Comparison of ENCODE assay signal across 9 mouse cellular contexts in the genomic region with DNA sequence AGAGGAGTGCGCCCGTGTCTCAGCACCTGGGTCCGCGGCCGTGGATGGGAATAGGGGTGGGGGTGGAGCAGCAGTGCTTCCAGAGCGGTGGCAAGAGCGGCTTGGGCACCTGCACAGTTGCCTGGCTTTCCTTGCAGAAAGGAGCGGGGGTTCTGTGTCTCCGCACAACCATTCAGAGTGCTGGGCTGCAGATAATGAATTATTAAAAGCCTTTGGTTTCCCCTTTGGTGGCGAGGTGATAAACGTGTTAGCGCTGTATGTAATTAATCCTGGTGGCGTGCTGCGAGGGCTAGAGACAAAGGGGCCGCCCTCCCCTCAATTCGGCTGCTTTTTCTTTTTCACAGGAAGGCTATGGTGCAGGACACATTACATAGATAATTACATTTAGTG. TPM values are rescaled to one million over a fixed set of nuclear protein-coding genes. Genes with fewer than 3 reads are reported as not detected.
A peak's percentile ranks its signal among the peaks of the same experiment; 100 is the strongest.
DNase-seq lines count a peak whose midpoint lies in the region; ATAC-seq and TF ChIP-seq lines count a peak whose summit lies in the region.
"Had no signal": no experiment of that assay in that cellular context is flagged by ENCODE, and none has a peak within 500 bp of the region (broad histone marks: within the 10 kb centered on the region; RNA-seq: fewer than 3 reads in every experiment).

No protein-coding gene starts in this region.

- TF ChIP-seq CTCF in layer of hippocampus, adult 2 months (conservative IDR thresholded peaks at IDR 0.05), result no peak
- no peak for TF ChIP-seq CTCF in hindbrain, postnatal 0 days (IDR thresholded peaks at IDR 0.05; ENCODE audit: low read depth)
- TF ChIP-seq CTCF in midbrain, postnatal 0 days (IDR thresholded peaks at IDR 0.05), result no peak

- peak overlapping the region; percentile 79 for H3K4me2 ChIP-seq in hindbrain, postnatal 0 days (ENCODE audit: low read depth, low read length)
- peak overlapping the region; percentile 55 for H3K4me2 ChIP-seq in midbrain, postnatal 0 days (ENCODE audit: low read depth, low read length, poor library complexity, severe bottlenecking)

- ATAC-seq in hindbrain, postnatal 0 days, result peak; percentile 32
- ATAC-seq in midbrain, postnatal 0 days (ENCODE audit: low FRiP score), result peak; percentile 63

- H3K27me3 ChIP-seq in embryonic facial prominence, embryonic 10.5 days (replicated peaks; ENCODE audit: low read depth, poor library complexity, severe bottlenecking), result peaks cover 68% of the 10 kb centered on the region
- no peaks in the 10 kb centered on the region for H3K27me3 ChIP-seq in hindbrain, postnatal 0 days (ENCODE audit: insufficient read depth, low read length)
- no peaks in the 10 kb centered on the region for H3K27me3 ChIP-seq in midbrain, postnatal 0 days (ENCODE audit: insufficient read depth, low read length)

- peak overlapping the region; percentile 87 for H3K4me3 ChIP-seq in layer of hippocampus, adult 2 months
- peak overlapping the region; percentile 62 for H3K4me3 ChIP-seq in embryonic facial prominence, embryonic 10.5 days
- peak overlapping the region; percentile 60 for H3K4me3 ChIP-seq in hindbrain, postnatal 0 days (ENCODE audit: low read length)
- peak overlapping the region; percentile 77 for H3K4me3 ChIP-seq in midbrain, postnatal 0 days (ENCODE audit: low read depth, low read length)

- peak overlapping the region; percentile 73 for H3K9ac ChIP-seq in hindbrain, postnatal 0 days (replicated peaks; ENCODE audit: low read length)
- H3K9ac ChIP-seq in midbrain, postnatal 0 days (replicated peaks; ENCODE audit: low read length, poor library complexity, severe bottlenecking), result peak overlapping the region; percentile 83

- no peaks in the 10 kb centered on the region for H3K36me3 ChIP-seq in embryonic facial prominence, embryonic 10.5 days (replicated peaks)
- H3K36me3 ChIP-seq in hindbrain, postnatal 0 days (ENCODE audit: insufficient read depth, low read length), result no peaks in the 10 kb centered on the region
- H3K36me3 ChIP-seq in midbrain, postnatal 0 days (ENCODE audit: insufficient read depth, low read length), result no peaks in the 10 kb centered on the region

- no peak for DNase-seq in layer of hippocampus, adult 2 months (ENCODE audit: low spot score in 2 of 2)
- no peak for DNase-seq in layer of hippocampus, adult 11-12 months (ENCODE audit: low spot score)
- DNase-seq in embryonic facial prominence, embryonic 10.5 days (ENCODE audit: low spot score), result no peak
- DNase-seq in hindbrain, postnatal 0 days (ENCODE audit: low spot score), result peak; percentile 70
- peak; percentile 71 for DNase-seq in midbrain, postnatal 0 days (ENCODE audit: low spot score)
- DNase-seq in adrenal gland, postnatal 4 days (ENCODE audit: low spot score in 2 of 2), result no peak
- DNase-seq in spleen, adult 18-20 months, result no peak
- no peak for DNase-seq in urinary bladder, postnatal 14 days (ENCODE audit: low spot score)

- peak overlapping the region; percentile 92 for H3K27ac ChIP-seq in layer of hippocampus, adult 2 months
- H3K27ac ChIP-seq in embryonic facial prominence, embryonic 10.5 days (replicated peaks), result peak overlapping the region; percentile 79
- H3K27ac ChIP-seq in hindbrain, postnatal 0 days, result peak overlapping the region; percentile 94
- peak overlapping the region; percentile 95 for H3K27ac ChIP-seq in midbrain, postnatal 0 days (ENCODE audit: low read depth, low read length)
- H3K27ac ChIP-seq: macrophage had no signal

- 1% methylated on average over 16 of the region's 16 CpGs for WGBS in embryonic facial prominence, embryonic 10.5 days
- under 1% methylated on average over 16 of the region's 16 CpGs for WGBS in hindbrain, postnatal 0 days
- WGBS in midbrain, postnatal 0 days, result 2% methylated on average over 16 of the region's 16 CpGs

- H3K4me1 ChIP-seq in embryonic facial prominence, embryonic 10.5 days, result peaks cover 40% of the 10 kb centered on the region
- peaks cover 12% of the 10 kb centered on the region; the same call in 1 of the 2 replicates for H3K4me1 ChIP-seq in hindbrain, postnatal 0 days (ENCODE audit: insufficient read depth, low read length)
- H3K4me1 ChIP-seq in midbrain, postnatal 0 days (ENCODE audit: insufficient read depth, low read length), result peaks cover 3% of the 10 kb centered on the region; the same call in 1 of the 2 replicates

- no peaks in the 10 kb centered on the region for H3K9me3 ChIP-seq in embryonic facial prominence, embryonic 10.5 days
- no peaks in the 10 kb centered on the region for H3K9me3 ChIP-seq in hindbrain, postnatal 0 days (ENCODE audit: low read length)
- H3K9me3 ChIP-seq in midbrain, postnatal 0 days (ENCODE audit: low read length), result no peaks in the 10 kb centered on the region

RNA-seq across cellular contexts. Expression of gene Plekha6, which starts 18.7 kb away (rescaled TPM):
- 10 to 100 TPM; 47.6 to 55.0 TPM for total RNA-seq in layer of hippocampus, adult 2 months (2021)
- 3.4 and 3.7 TPM in 2 replicates for polyA plus RNA-seq in embryonic facial prominence, embryonic 10.5 days (2016; fragmentation: Nextera tagmentation; extraction: Ambion mirVana)
- 41.0 and 44.1 TPM in 2 replicates for total RNA-seq in hindbrain, postnatal 0 days (2014; rRNA removed)
- polyA plus RNA-seq in hindbrain, postnatal 0 days (2015; fragmentation: Nextera tagmentation; extraction: Ambion mirVana), result 9.7 TPM in 2 replicates
- 49.3 and 52.2 TPM in 2 replicates for total RNA-seq in midbrain, postnatal 0 days (2014; rRNA removed)
- 9.4 and 11.9 TPM in 2 replicates for polyA plus RNA-seq in midbrain, postnatal 0 days (2015; fragmentation: Nextera tagmentation; extraction: Ambion mirVana)
- 10 to 100 TPM; 22.2 to 32.7 TPM for total RNA-seq in adrenal gland, postnatal 4 days (2021)
- polyA plus RNA-seq: macrophage had no signal

RNA-seq across cellular contexts. Expression of gene Ppp1r15b, which starts 51.8 kb away (rescaled TPM):
- 10 to 100 TPM; 38.5 to 39.8 TPM for total RNA-seq in layer of hippocampus, adult 2 months (2021)
- 49.4 and 57.3 TPM in 2 replicates for polyA plus RNA-seq in embryonic facial prominence, embryonic 10.5 days (2016; fragmentation: Nextera tagmentation; extraction: Ambion mirVana)
- 37.4 and 46.9 TPM in 2 replicates for total RNA-seq in hindbrain, postnatal 0 days (2014; rRNA removed)
- 15.9 and 17.0 TPM in 2 replicates for polyA plus RNA-seq in hindbrain, postnatal 0 days (2015; fragmentation: Nextera tagmentation; extraction: Ambion mirVana)
- 42.3 and 45.3 TPM in 2 replicates for total RNA-seq in midbrain, postnatal 0 days (2014; rRNA removed)
- 16.9 and 17.5 TPM in 2 replicates for polyA plus RNA-seq in midbrain, postnatal 0 days (2015; fragmentation: Nextera tagmentation; extraction: Ambion mirVana)
- 10 to 100 TPM; 71.6 to 75.0 TPM for total RNA-seq in adrenal gland, postnatal 4 days (2021)

Comparison
In these comparisons a context has a peak if more than half of its experiments do, and no peak if none do; other contexts are left out.
1. DNase-seq: peak in hindbrain, postnatal 0 days (single experiment) and midbrain, postnatal 0 days (single experiment); none in layer of hippocampus, adult 2 months (0 of 2), layer of hippocampus, adult 11-12 months (single experiment), embryonic facial prominence, embryonic 10.5 days (single experiment), adrenal gland, postnatal 4 days (0 of 2), spleen, adult 18-20 months (0 of 2) and urinary bladder, postnatal 14 days (single experiment).
2. Peak in every context shown above with its lines, with median percentiles within 50 percentile points of each other: H3K27ac ChIP-seq and H3K4me3 ChIP-seq.